Mouse (Mus musculus) adrenal gland, adult 18-20 months (tissue): ENCODE results near the gene Ephb6. TPM values are rescaled to one million over a fixed set of nuclear protein-coding genes. Genes with fewer than 3 reads are reported as not detected.
"Not testable (repeated sequence)": the region's sequence is repeated elsewhere in the genome, so short reads cannot be mapped to it uniquely, and the experiment has no call there.

Experiments used
- DNase-seq, 2 experiments: peaks; one replicate each; pipeline ENCODE4 v3.0.0; 2021 to 2022; ENCODE audit warnings: low spot score in 2 of 2
- long read RNA-seq, 2 experiments: library from polyadenylated mRNA; stranded (forward); transcript quantifications; one replicate each; pipeline ENCODE4 v2.0.0; 2021
- total RNA-seq, 2 experiments: library from RNA; stranded (reverse); gene quantifications; 1 replicate in 1 of 2; 2 replicates in 1 of 2; pipeline ENCODE4 v1.2.3; 2021

Ephb6 gene
- 1 to 10 TPM; 4.7 to 9.1 TPM for total RNA-seq
- long read RNA-seq, experiment 1, partial matches to known transcripts: 1 of 6 reads
- long read RNA-seq, experiment 1, other reads (novel, unspliced or antisense): 1 of 6 reads
- long read RNA-seq, experiment 2, transcript Ephb6-201 (18 exons, 3,762 nt): major isoform, 24 of 31 reads
- long read RNA-seq, experiment 2, partial matches to known transcripts: 6 of 31 reads
- long read RNA-seq, experiment 2, other reads (novel, unspliced or antisense): 1 of 31 reads

DNA sequence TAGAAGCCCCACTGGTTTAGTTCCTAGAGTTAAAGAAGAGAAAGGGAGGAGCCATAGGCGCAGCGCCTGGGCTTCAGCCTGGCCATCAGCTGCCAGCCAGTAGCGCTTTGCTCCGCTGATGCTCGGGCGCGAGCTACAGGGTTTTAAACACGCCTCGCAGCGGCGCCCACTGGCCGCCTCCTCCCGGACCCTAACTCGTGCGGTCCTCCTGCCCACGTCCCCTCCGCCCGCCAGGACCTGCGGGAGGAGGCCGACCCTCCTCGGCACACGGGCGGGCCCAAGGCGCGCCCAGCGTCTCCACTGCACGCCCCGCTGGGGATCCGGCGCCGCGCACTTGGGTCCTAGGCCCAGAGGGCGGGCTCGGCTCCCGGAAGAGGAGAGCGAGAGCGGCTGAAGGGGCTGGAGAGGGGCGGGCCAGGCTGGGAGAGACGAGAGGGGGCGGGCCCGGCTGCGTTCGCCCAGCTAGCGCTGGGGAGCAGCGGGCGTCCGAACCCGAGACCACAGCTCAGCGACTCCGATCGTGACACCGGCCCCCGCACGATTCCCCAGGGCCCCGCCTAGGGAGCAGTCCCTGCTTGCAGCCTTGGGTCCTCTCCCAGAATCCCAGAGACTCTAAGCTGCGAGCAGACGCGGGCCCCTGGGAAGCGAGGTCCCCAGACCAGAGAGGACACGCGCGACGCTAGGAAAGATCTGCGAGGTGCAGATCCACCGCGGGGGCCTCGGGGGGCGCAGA lies at the start of gene Ephb6:
TSS of gene Ephb6 (plus strand) at position 422 of the 733 bp plus-strand sequence.
- DNase-seq: peak; percentile 57 to 68

DNA sequence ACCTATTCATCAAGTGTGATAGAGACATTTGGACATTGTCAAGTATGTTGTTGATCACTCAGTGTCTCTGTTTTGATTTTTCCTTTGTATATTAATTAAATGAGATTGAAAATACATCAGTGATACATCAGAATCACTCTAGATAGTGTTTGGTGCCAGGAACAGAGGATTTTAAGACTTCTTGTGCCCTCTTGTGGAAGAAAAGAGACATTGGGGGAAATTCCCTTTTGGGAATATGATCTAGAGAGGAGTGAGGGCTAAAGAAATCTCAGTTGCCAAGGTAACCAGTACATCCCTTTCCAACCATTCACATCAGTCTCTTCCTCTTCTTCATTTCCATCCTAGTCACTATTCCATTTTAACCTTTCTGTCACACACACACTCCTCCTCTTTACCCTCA lies 48.9 kb upstream of the Ephb6 start:
- DNase-seq: no peak

DNA sequence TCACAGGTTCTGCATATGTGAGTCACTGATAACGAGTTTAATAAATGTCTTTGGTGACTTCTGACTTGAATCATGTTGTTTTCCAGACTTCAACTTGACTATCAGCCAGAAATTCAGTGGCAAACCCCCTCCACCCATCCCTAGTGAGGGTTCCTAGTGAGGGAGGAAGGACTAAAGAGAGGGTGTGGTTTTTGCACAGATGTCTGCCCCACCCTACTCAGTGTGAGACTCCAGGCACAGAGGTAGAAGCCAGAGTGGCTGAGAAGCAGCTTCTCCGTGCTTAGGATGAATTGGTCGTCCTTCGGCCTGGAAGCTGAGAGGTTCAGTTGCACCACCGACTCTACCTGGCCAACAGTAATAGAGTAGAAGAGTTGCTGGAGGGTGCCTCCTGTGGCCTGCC lies 47.8 kb upstream of the Ephb6 start:
- no peak for DNase-seq

DNA sequence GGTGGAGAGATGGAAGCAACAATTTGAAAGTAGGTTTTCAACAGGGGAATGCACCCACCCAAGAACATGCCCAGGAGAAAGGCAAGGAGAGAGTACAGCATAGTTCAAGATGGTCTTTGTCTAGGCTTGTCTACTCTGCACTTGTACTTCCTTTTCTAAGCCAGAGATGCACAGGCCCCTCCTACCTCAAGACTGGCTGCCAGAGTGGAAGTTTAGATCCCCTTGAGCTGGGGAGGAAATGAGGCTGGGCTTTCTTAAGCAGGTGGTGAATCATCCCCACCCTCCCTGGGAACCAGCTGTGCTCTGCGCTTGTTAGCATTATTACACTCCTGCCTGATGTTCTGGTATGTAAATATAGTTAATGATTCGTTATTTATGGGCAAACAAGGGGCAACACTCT lies 47.0 kb upstream of the Ephb6 start:
- no peak for DNase-seq

DNA sequence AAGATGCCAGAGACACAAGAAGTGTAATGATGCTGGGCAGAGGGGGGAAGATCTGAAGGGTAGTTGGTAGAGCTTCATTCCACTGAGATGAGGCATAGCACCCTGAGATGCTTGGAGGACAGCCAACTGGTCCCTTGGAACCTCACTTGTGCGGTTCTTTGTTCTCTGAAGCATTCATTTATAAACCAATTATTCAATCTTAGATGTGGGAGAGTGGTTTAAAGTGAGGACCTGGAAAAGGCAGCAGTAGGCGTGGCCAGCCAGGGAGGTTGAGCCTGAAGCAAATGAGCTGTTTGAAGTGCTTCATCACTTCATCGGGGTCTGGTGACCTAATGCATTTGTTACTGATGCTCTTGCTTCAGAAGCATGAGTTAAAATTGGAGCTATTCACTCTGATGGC lies 46.0 kb upstream of the Ephb6 start:
- DNase-seq: no peak

DNA sequence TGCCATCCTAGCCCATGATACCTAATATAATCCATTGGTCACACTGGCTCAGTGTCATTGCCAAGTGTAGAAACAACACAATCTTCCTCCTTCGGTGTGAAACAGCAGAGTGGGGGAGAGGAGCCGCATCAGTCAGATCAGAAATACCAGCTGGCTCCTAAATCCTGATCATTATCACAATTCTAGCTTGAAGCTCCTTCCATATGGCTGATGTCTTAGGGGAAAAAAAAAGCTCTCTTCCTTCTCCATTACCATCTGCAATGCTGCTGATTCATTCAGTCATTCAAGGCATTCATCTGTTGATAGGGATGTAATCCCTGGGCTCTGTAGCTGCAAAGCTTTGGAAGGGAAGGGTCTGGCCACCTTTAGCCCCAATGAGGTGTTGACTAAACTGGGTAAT lies 45.0 kb upstream of the Ephb6 start:
- DNase-seq: no peak

DNA sequence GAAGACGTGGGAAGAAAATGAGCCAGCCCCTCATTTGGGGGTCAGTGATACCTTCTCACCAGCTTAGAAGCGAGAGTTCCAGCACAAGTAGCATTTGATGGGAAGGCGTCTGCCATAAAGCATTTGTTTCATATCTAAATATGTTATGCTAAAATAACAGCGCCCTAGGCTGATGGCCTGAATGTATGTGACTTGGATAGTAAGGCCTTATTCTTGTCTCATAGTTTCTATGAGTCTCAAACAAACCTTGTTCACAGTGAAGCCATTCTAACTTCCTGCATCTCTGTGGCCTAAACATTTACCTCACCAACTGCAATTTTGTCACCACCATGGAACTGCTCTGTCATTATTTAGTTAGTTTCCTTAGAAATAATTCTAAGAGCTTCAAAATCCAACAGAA lies 42.7 kb upstream of the Ephb6 start:
- DNase-seq: no peak

DNA sequence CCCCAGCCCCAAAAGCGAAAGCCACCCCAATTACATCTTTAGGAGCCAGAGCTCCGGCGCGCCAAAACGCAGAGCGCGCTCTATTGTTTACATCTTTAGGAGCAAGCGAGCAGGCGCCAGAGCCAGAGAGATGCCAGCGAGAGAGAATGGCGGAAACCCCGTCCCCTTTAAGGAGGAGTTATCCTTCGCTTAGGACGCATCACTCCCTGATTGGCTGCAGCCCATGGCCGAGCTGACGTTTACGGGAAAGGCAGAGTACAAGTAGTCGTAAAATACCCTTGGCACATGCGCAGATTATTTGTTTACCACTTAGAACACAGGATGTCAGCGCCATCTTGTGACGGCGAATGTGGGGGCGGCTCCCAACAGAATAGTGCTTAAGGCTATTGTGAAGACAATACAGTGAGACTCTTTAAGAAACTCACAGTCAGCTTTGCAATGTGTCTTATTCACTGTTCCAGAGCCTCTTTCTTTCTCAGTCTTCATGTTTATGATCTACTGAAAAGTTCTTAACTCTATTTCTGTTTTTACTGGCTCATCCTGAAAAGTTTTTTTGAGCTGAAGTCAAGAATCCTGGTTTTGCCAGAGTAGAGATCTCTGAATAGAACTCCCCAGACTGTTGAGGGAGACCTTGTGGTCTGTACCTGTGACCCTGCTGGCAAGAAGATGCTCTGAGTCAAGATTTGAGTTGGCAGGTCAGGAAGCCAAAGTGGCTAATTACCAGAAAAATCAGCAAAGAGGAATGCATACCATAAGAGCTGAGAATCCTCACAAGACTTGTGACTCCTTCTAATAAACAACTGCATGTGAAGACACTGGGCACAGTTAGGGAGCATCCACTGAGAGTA lies 42.0 kb upstream of the Ephb6 start:
- not testable (repeated sequence) for DNase-seq

DNA sequence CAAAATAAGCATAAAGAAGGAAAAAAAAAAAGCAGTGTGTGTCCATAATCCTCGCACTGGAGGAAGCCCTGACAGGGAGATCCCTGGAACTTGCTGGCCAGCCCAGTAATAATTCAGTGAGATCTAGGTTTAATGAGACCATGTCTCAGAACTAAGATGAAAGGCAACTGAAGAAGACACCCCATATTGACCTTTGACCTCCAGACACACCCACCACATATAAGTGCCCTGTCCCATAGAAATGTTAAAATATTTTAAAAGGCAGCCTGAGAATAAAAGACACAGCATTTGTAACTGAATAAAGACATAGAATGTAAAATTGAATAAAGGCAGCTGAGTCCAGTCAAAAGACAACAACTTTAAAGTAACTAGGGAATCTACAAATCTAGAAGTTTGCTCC lies 40.0 kb upstream of the Ephb6 start:
- DNase-seq: no peak

DNA sequence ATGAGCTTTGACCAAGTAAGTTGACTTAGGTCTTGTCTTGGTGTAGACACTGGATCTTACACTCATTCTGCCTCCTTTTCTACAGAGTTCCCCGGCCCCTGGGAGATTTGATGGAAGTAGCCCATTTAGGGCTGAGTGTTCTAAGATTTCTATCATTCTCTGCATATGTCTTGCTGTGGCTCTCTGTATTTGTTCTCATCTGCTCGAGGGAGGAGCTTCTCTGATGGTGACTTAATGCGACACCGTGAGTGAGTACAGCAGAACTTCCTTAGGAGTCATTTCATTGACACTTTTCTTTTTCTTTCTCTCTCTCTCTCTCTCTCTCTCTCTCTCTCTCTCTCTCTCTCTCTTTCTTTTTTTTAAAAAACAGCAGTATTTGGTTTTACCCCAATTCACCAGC lies 38.3 kb upstream of the Ephb6 start:
- DNase-seq: no peak

DNA sequence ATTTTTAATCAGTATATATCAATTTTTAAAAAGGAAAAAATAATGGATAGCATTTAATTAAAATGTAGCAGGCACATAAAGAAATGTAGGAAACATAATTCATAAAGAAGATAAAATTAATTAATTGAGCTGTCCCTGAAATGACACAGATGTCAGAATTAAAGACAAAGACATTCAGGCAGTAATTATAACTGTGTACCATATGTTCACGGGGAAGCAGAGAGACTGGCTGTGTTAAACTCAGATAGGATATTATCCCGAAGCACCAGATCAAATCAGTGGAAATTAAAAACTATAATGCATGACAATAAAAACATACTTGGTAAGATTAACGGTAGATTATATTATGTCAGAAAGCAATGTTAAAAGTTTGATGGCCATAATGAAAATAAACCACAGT lies 36.2 kb upstream of the Ephb6 start:
- DNase-seq: no peak

DNA sequence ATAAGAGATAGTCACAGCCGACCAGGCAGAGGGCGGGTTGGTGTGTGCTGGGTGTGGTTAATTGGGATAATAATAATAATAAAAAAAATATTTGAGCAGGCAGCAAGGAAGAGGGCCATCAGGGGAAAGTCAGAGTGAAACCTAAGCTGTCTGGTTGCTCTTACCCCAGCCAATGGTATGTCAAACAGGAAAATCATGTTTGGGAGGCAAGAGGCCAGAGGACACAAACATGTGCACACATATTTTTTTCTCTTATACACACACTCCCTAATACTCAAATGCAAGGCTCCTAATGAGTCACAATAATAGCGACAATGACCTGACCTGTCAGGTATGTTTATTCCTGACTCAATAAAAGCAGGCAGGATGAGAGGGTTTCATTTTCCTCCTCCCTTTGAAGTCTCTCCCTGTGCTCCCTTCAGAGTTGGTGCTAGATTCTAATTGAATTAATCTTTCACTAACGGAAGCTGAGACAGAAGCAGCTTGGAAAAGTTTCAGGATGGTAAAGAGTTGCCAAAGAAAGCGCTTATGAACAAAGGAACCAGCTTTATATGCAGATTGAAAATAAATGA lies 28.7 kb upstream of the Ephb6 start:
- DNase-seq: no peak

DNA sequence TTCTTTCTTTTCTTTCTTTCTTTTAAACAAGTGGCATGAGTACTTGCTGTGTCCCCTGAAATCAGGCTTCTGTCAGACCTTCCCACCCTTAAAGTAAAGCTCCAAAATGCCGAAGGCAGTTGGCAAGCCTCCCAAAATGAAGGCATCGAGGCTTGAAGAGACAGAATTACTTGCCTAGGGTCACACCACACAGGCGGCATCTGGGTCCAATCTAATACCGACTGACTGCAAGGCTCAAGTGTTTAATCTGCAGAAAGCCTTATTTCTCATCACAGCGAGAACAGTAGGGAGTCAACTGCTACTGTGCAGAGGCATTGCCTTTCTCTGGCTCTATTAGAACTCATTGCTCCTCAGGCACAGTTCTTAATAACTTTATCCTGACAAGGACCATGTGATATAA lies 28.0 kb upstream of the Ephb6 start:
- DNase-seq: no peak

DNA sequence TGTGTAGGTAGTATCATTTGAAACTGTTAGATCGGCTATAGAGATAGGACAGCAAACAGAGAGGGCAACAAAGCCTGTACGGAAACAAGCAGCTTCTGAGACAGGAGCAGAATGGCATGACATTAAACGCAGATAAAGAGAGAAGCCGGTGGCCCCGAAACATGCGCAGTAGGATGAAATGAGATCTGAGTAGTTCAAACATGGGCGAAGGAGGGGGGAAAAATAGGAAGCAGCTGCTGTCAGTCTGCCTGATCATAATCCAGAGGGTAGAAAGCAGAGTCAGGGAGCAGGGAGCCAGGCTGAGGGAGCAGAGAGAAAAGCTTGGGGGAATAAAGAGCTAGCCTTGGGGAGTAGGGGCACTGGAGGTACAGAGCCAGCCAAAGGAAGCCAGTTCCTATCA lies 24.0 kb upstream of the Ephb6 start:
- no peak for DNase-seq

DNA sequence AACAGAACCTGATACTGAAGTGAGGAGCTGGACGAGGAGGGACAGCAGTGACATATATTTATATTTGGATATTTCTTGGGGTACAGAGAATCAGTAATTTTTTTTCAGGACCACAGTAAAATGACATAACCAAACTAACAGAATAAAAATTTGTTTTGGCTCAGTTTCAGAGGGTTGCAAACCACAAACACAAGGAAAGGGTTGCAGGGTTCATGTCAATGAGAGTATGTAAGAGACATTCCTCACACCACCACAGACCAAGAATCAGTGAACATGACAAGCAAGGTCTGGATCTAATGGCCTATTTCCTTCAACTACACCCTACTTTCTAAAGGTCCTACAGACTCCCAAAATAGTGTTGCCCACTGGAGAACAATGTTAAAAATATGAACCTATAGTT lies 23.1 kb upstream of the Ephb6 start:
- DNase-seq: no peak

DNA sequence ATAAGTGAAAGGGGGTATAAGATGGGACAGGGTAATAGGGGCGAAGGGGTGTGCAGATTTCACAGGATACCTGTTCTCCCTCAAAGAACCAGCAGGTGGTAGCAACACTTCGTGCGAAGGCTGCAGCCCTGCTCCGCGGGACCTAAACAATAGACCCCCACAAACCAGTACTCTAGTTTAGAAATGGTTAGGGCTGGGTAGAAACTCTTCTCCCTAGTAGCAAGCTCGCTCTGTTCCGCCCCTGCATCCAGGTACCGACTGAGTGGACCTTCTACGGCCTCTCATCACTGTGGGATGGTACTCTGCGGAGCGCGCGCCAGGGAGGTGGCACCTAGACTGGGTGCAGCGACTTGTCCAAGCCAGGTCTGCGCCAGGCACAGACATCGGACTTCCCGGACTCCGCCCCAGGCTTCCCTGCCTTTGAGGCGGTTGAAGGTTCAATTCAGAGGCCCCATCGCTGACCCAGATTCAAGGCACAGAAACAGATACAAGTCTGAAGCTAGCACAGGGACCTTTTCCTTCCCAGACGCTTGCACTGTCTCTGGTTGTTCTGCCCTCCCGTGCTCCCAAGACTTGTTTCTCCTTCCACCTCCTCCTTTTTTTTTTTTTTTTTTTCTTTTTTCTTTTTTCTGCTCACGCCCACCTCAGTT lies 756 bp upstream of the Ephb6 start:
- peak in 1 of 2 experiments; percentile 24 for DNase-seq

DNA sequence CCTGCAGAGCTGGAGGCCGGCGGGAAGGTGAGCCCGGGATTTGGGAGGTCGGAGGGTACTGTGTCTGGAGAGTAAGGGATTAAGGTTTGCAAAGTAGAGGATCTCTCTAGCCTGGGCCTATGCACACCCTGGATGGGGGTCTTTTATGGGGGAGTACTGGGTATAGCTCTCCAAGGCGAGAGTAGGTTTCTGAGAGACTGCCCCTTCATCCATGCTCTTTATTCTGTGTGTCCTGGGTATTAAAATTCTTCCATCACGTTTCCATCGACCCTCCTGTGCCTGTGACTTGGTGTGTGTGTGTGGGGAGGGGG lies 467 bp downstream of the Ephb6 start:
- DNase-seq: no peak

DNA sequence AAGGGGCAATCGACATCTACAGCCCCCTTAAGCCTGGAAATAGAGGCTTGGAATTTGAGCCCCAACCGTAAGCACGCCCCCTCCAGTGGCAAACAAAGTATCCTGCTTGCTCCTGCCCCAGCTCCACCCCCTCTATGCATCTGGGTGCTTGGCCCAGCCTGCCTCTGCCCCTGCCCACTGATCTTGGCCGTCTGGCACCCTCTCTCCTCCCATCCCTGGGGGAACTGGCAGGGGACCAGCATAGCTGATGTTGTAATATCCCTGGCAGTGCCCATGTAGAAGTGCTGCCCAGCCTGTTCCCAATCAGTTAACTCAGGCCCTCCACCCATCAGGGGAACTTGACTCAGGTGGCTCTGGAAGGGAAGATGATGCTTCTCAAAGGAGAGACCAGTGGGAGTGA lies 932 bp downstream of the Ephb6 start:
- DNase-seq: peak; percentile 30 to 46

DNA sequence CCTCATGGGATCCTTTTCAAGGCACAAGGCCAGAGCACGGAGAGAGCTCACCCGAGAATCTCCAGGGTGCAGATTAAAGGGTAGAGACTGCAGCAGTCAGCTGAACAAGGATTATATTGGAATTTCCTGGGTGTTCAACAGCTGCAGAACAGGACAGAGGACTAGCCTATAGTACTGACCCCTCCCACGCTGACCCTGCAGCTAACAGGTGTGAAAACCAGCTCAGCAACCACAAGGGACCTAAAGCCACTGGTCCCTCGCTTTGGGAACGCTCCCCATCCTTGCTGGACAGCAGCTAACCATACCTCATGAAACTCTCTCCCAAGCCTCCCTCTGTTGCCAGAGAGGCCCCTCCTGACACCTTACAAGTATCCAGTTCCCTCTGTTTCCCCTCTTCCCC lies 2.4 kb downstream of the Ephb6 start:
- no peak for DNase-seq

DNA sequence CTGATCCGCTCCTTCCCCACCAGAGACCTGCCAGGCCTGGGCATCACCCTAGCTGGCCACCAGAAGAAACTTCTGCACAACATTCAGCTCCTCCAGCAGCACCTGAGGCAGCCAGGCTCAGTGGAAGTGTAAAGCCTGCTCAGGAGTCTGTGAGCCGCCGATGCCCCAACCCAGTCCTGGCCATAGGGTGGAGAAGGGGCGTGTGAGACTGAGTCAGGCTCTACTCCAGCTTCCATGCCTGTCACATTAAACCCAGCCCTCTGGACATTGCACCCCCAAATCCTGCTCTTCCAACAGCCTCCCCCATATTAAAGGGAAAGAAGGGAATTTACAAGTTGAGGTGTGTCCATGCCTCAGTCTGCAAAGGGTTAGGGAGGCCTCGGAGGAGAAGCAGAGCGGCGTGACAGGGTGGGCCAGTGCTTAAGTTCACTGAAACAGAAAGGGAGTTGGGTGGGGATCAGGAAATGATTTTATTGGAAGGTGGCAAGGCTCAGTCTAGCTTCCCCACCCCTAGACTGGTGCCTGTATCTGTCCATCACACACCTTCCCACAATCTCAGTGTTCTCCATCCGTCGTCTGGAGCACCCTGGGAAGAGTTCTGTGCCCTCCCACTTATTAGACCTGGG lies 15.0 kb downstream of the Ephb6 start:
- no peak for DNase-seq
